Mouse (Mus musculus): ENCODE results near the gene Ppp2r5b.

DNA sequence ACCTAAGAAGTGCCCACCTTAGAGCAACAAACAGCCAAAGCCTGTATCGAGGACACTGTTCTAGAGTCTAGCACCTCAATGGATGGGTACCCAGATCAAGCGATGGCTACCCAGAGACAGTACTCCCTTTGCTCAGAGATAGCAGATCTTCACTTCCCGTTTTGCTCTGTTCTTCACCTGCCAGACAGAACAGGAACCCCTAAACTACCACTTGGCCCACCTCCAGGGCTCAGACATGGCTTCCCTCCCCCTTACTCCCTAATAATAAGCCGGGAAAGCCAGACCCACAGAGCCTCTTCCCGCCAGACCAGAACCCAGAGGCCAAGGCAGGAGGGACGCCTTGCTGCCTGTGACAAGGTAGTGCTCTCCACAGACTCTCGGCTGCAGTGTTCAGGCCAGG lies 1.2 kb upstream of the Ppp2r5b start:
- TF ChIP-seq NRF1 (IDR thresholded peaks at IDR 0.05; ENCODE audit: low read depth, low read length), result no peak
- no peak for TF ChIP-seq SIN3A (IDR thresholded peaks at IDR 0.05; ENCODE audit: low read length)
- TF ChIP-seq USF2 (conservative IDR thresholded peaks at IDR 0.05; ENCODE audit: low read depth, low read length), result no peak
- TF ChIP-seq MAX (IDR thresholded peaks at IDR 0.05; ENCODE audit: low read length), result no peak
- no peak for TF ChIP-seq CHD1 (IDR thresholded peaks at IDR 0.05; ENCODE audit: low read depth, low read length)
- TF ChIP-seq RAD21 (IDR thresholded peaks at IDR 0.05; ENCODE audit: low read depth, low read length), result no peak
- no peak for TF ChIP-seq CTCF (conservative IDR thresholded peaks at IDR 0.05 in 1 of 2, IDR thresholded peaks at IDR 0.05 in 1 of 2; ENCODE audit: low read depth in 2 of 2, low read length in 2 of 2)
- TF ChIP-seq ELF1 (IDR thresholded peaks at IDR 0.05; ENCODE audit: low read depth, low read length), result no peak
- no peak for TF ChIP-seq POLR2A (IDR thresholded peaks at IDR 0.05; ENCODE audit: low read depth, low read length)
- no peak for TF ChIP-seq EP300 (IDR thresholded peaks at IDR 0.05; ENCODE audit: low read length)
- no peak for TF ChIP-seq GABPA (IDR thresholded peaks at IDR 0.05; ENCODE audit: insufficient replicate concordance, low read depth, low read length)
- TF ChIP-seq ZMIZ1 (IDR thresholded peaks at IDR 0.05; ENCODE audit: low read depth, low read length), result no peak
- TF ChIP-seq MXI1 (IDR thresholded peaks at IDR 0.05; ENCODE audit: low read depth, low read length), result no peak
- TF ChIP-seq E2F4 (IDR thresholded peaks at IDR 0.05; ENCODE audit: insufficient replicate concordance, low read depth, low read length), result no peak
